Mouse (Mus musculus) kidney, embryonic 15.5 days (tissue): ENCODE data around the gene Ptprg. TPM values are rescaled to one million over a fixed set of nuclear protein-coding genes. Genes with fewer than 3 reads are reported as not detected.
A peak's percentile ranks its signal among the peaks of the same experiment; 100 is the strongest.

Source experiments
- ATAC-seq: fragments of 200-750 bp; cut with Nextera tagmentation; replicated peaks from 2 replicates; pipeline ENCODE4 v1.8.0; 2017; ENCODE audit warnings: moderate TSS enrichment; ENCODE audit not compliant: low FRiP score
- H3K27ac ChIP-seq: fragments of 300-500 bp; sonication (generic); 2 replicates; pipeline ENCODE4 v1.5.1; 2015; ENCODE audit warnings: mild to moderate bottlenecking, inconsistent platforms
- H3K27me3 ChIP-seq: fragments of 300-500 bp; sonication (generic); 2 replicates; pipeline ENCODE4 v1.6.1; 2015; ENCODE audit warnings: inconsistent platforms
- H3K36me3 ChIP-seq: fragments of 300-500 bp; sonication (generic); 2 replicates; pipeline ENCODE4 v1.6.1; 2015; ENCODE audit warnings: inconsistent platforms
- H3K4me1 ChIP-seq: fragments of 300-500 bp; sonication (generic); 2 replicates; pipeline ENCODE4 v1.6.1; 2015; ENCODE audit warnings: inconsistent platforms
- H3K4me2 ChIP-seq: fragments of 300-500 bp; sonication (generic); 2 replicates; pipeline ENCODE4 v1.6.1; 2015; ENCODE audit warnings: moderate library complexity, mild to moderate bottlenecking, inconsistent platforms
- H3K4me3 ChIP-seq: fragments of 300-500 bp; sonication (generic); replicated peaks from 2 replicates; pipeline ENCODE4 v1.5.1; 2015; ENCODE audit warnings: mild to moderate bottlenecking, inconsistent platforms
- H3K9ac ChIP-seq: fragments of 300-500 bp; sonication (generic); 2 replicates; pipeline ENCODE4 v1.6.1; 2015; ENCODE audit warnings: mild to moderate bottlenecking, inconsistent platforms
- H3K9me3 ChIP-seq: fragments of 300-500 bp; sonication (generic); replicated peaks from 2 replicates; pipeline ENCODE4 v1.6.1; 2016; ENCODE audit warnings: inconsistent platforms
- WGBS: fragments of 180-500 bp; shearing (Covaris S2); methylation state at CpG from one replicate; pipeline ENCODE4 v1.1.7; 2015; ENCODE audit warnings: mixed read lengths; 5-methylcytosine and 5-hydroxymethylcytosine counted together
- polyA plus RNA-seq: library from polyadenylated mRNA; unstranded; fragments of >200 nt; fragmentation: Nextera tagmentation; extraction: Ambion mirVana; gene quantifications from 2 replicates; pipeline ENCODE4 v1.2.1, GENCODE M21; 2015

Gene Ptprg
- polyA plus RNA-seq, 1 experiment from 2014 or later = 40.4 TPM

- Histone ChIP-seq H3K4me1 (peaks cover 4% of the 10 kb centered on the region; the same call in 1 of the 2 replicates), H3K4me3 (no peak overlapping the region), H3K9ac (no peak overlapping the region), H3K9me3 (no peaks in the 10 kb centered on the region), H3K4me2 (no peak overlapping the region), H3K36me3 (no peaks in the 10 kb centered on the region), H3K27ac (no peak overlapping the region), H3K27me3 (no peaks in the 10 kb centered on the region)
- ATAC-seq = no peak
- 85% methylated on average over 5 of the region's 5 CpGs for WGBS
These were observed 41.0 kb downstream of the Ptprg start for GRCm38 (mm10) chr14:11594336-11594735.

- Histone ChIP-seq H3K27me3 (no peaks in the 10 kb centered on the region), H3K4me3 (no peak overlapping the region), H3K4me1 (peaks cover 7% of the 10 kb centered on the region), H3K9ac (no peak overlapping the region), H3K9me3 (no peaks in the 10 kb centered on the region), H3K36me3 (no peaks in the 10 kb centered on the region), H3K4me2 (no peak overlapping the region), H3K27ac (no peak overlapping the region)
- 38% methylated on average over 8 of the region's 8 CpGs for WGBS
- peak; percentile 56; the same call in 1 of the 2 replicates for ATAC-seq
These were observed 51.0 kb downstream of the Ptprg start for GRCm38 (mm10) chr14:11604133-11604865.

GRCm38 (mm10) chr14:11608366-11608765 is 55.0 kb downstream of the Ptprg start:
- ATAC-seq = no peak
- H3K4me3 ChIP-seq = no peak overlapping the region
- H3K27ac ChIP-seq = no peak overlapping the region
- no peaks in the 10 kb centered on the region for H3K9me3 ChIP-seq
- no peak overlapping the region for H3K9ac ChIP-seq
- WGBS = 56% methylated on average over 8 of the region's 8 CpGs
- no peak overlapping the region for H3K4me2 ChIP-seq
- no peaks in the 10 kb centered on the region for H3K36me3 ChIP-seq
- H3K27me3 ChIP-seq = no peaks in the 10 kb centered on the region
- H3K4me1 ChIP-seq = peaks cover 7% of the 10 kb centered on the region; the same call in 1 of the 2 replicates

GRCm38 (mm10) chr14:11609857-11610582 is 56.7 kb downstream of the Ptprg start:
- no peak overlapping the region for H3K4me3 ChIP-seq
- no peaks in the 10 kb centered on the region for H3K27me3 ChIP-seq
- WGBS = 78% methylated on average over 7 of the region's 7 CpGs
- ATAC-seq = no peak
- H3K9me3 ChIP-seq = no peaks in the 10 kb centered on the region
- H3K4me2 ChIP-seq = no peak overlapping the region
- H3K36me3 ChIP-seq = no peaks in the 10 kb centered on the region
- H3K4me1 ChIP-seq = 0 out of 2 replicates have a peak, but pooled peaks cover 2% of the 10 kb centered on the region
- H3K9ac ChIP-seq = no peak overlapping the region
- no peak overlapping the region for H3K27ac ChIP-seq

- no peaks in the 10 kb centered on the region for H3K9me3 ChIP-seq
- H3K27ac ChIP-seq = no peak overlapping the region
- no peak overlapping the region for H3K9ac ChIP-seq
- no peak for ATAC-seq
- no peak overlapping the region for H3K4me2 ChIP-seq
- WGBS = 77% methylated on average over 5 of the region's 5 CpGs
- no peaks in the 10 kb centered on the region for H3K36me3 ChIP-seq
- peaks cover 18% of the 10 kb centered on the region for H3K4me1 ChIP-seq
- H3K27me3 ChIP-seq = no peaks in the 10 kb centered on the region
- H3K4me3 ChIP-seq = no peak overlapping the region
These were observed 59.1 kb downstream of the Ptprg start for GRCm38 (mm10) chr14:11612426-11612825.

GRCm38 (mm10) chr14:11613146-11613545 is 59.8 kb downstream of the Ptprg start:
- H3K27ac ChIP-seq = no peak overlapping the region
- H3K4me2 ChIP-seq = no peak overlapping the region
- H3K9me3 ChIP-seq = no peaks in the 10 kb centered on the region
- H3K27me3 ChIP-seq = no peaks in the 10 kb centered on the region
- no peaks in the 10 kb centered on the region for H3K36me3 ChIP-seq
- no peak overlapping the region for H3K9ac ChIP-seq
- H3K4me3 ChIP-seq = no peak overlapping the region
- peaks cover 24% of the 10 kb centered on the region for H3K4me1 ChIP-seq
- ATAC-seq = no peak
- 87% methylated on average over 3 of the region's 3 CpGs for WGBS

GRCm38 (mm10) chr14:11615697-11616096 is 62.4 kb downstream of the Ptprg start:
- Histone ChIP-seq H3K27ac (no peak overlapping the region), H3K4me3 (no peak overlapping the region)
- 73% methylated on average over 3 of the region's 3 CpGs for WGBS

GRCm38 (mm10) chr14:11617362-11617761 is 64.0 kb downstream of the Ptprg start:
- no peak overlapping the region for H3K4me3 ChIP-seq
- no peak overlapping the region for H3K9ac ChIP-seq
- no peaks in the 10 kb centered on the region for H3K36me3 ChIP-seq
- 50% methylated on average over 6 of the region's 6 CpGs for WGBS
- H3K9me3 ChIP-seq = no peaks in the 10 kb centered on the region
- 0 out of 2 replicates have a peak, but pooled peaks have one; percentile 16 for ATAC-seq
- H3K27me3 ChIP-seq = no peaks in the 10 kb centered on the region
- H3K27ac ChIP-seq = no peak overlapping the region
- no peak overlapping the region for H3K4me2 ChIP-seq
- H3K4me1 ChIP-seq = peaks cover 49% of the 10 kb centered on the region

More at GRCm38 (mm10) chr14:11615697-11616096, 62.4 kb downstream of the Ptprg start:
- H3K36me3 ChIP-seq = no peaks in the 10 kb centered on the region
- ATAC-seq = no peak
- no peaks in the 10 kb centered on the region for H3K9me3 ChIP-seq
- peaks cover 39% of the 10 kb centered on the region for H3K4me1 ChIP-seq
- no peak overlapping the region for H3K4me2 ChIP-seq
- H3K27me3 ChIP-seq = no peaks in the 10 kb centered on the region
- H3K9ac ChIP-seq = no peak overlapping the region

GRCm38 (mm10) chr14:11618140-11618705 is 64.9 kb downstream of the Ptprg start:
- H3K4me1 ChIP-seq = peaks cover 55% of the 10 kb centered on the region
- no peaks in the 10 kb centered on the region for H3K9me3 ChIP-seq
- H3K27ac ChIP-seq = no peak overlapping the region
- H3K4me2 ChIP-seq = no peak overlapping the region
- H3K27me3 ChIP-seq = no peaks in the 10 kb centered on the region
- no peak overlapping the region for H3K4me3 ChIP-seq
- H3K36me3 ChIP-seq = no peaks in the 10 kb centered on the region
- no peak overlapping the region for H3K9ac ChIP-seq
- ATAC-seq = no peak
- 75% methylated on average over 6 of the region's 6 CpGs for WGBS

GRCm38 (mm10) chr14:11619606-11620005 is 66.3 kb downstream of the Ptprg start:
- Histone ChIP-seq H3K9me3 (no peaks in the 10 kb centered on the region), H3K4me3 (no peak overlapping the region), H3K9ac (no peak overlapping the region), H3K27me3 (no peaks in the 10 kb centered on the region), H3K4me1 (peaks cover 53% of the 10 kb centered on the region), H3K27ac (no peak overlapping the region), H3K36me3 (no peaks in the 10 kb centered on the region), H3K4me2 (no peak overlapping the region)
- ATAC-seq = no peak
- WGBS = 78% methylated on average over 7 of the region's 7 CpGs

GRCm38 (mm10) chr14:11620314-11620713 is 67.0 kb downstream of the Ptprg start:
- ATAC-seq = no peak

GRCm38 (mm10) chr14:11620962-11621568 is 67.7 kb downstream of the Ptprg start:
- WGBS = 15% methylated on average over 10 of the region's 10 CpGs
- Histone ChIP-seq H3K9ac (no peak overlapping the region), H3K4me2 (no peak overlapping the region)

More at GRCm38 (mm10) chr14:11620314-11620713, 67.0 kb downstream of the Ptprg start:
- Histone ChIP-seq H3K4me2 (no peak overlapping the region), H3K4me3 (no peak overlapping the region), H3K4me1 (peaks cover 53% of the 10 kb centered on the region), H3K9ac (no peak overlapping the region), H3K27ac (no peak overlapping the region), H3K9me3 (no peaks in the 10 kb centered on the region), H3K27me3 (no peaks in the 10 kb centered on the region), H3K36me3 (no peaks in the 10 kb centered on the region)
- WGBS = 69% methylated on average over 6 of the region's 6 CpGs

More at GRCm38 (mm10) chr14:11620962-11621568, 67.7 kb downstream of the Ptprg start:
- Histone ChIP-seq H3K4me1 (peaks cover 48% of the 10 kb centered on the region), H3K27me3 (no peaks in the 10 kb centered on the region), H3K9me3 (no peaks in the 10 kb centered on the region), H3K27ac (0 out of 2 replicates have a peak overlapping the region, but pooled peaks have one; percentile 0), H3K4me3 (no peak overlapping the region), H3K36me3 (no peaks in the 10 kb centered on the region)
- ATAC-seq = 0 out of 2 replicates have a peak, but pooled peaks have one; percentile 20
